Mouse (Mus musculus) cortical plate, adult 2 months (tissue): Measurements from ENCODE around the gene Ap3b2. TPM values are rescaled to one million over a fixed set of nuclear protein-coding genes. Genes with fewer than 3 reads are reported as not detected.

Experiments used
- H3K27ac ChIP-seq: fragments of 200-500 bp; 2 replicates; pipeline ENCODE4 v1.5.1; 2012; ENCODE audit warnings: low read length, control low read depth, inconsistent platforms; ENCODE audit not compliant: insufficient read depth
- H3K4me1 ChIP-seq: fragments of 200-500 bp; 2 replicates; pipeline ENCODE4 v1.6.1; 2011; ENCODE audit warnings: low read length; ENCODE audit not compliant: control insufficient read depth, insufficient read depth
- H3K4me3 ChIP-seq: fragments of 200-500 bp; 2 replicates; pipeline ENCODE4 v1.5.1; 2011; ENCODE audit warnings: mild to moderate bottlenecking, low read length, control low read depth; ENCODE audit not compliant: insufficient read depth
- CTCF ChIP-seq: fragments of 200-500 bp; IDR thresholded peaks from 2 replicates; pipeline ENCODE4 v1.5.1; 2011; ENCODE audit warnings: mild to moderate bottlenecking, control low read depth, low read length; ENCODE audit not compliant: insufficient read depth; ENCODE audit errors: extremely low read depth
- POLR2A ChIP-seq: fragments of 200-500 bp; IDR thresholded peaks from 2 replicates; pipeline ENCODE4 v1.6.1; 2011; ENCODE audit warnings: mild to moderate bottlenecking, low read length, control low read depth; ENCODE audit not compliant: insufficient read depth; ENCODE audit errors: extremely low read depth
- polyA plus RNA-seq: library from polyadenylated mRNA; depleted of rRNA; stranded (reverse); fragments of >200 nt; gene quantifications from 2 replicates; pipeline ENCODE4 v1.2.3, GENCODE M21; 2012

The Ap3b2 gene
- polyA plus RNA-seq, 1 experiment: 154 TPM

DNA sequence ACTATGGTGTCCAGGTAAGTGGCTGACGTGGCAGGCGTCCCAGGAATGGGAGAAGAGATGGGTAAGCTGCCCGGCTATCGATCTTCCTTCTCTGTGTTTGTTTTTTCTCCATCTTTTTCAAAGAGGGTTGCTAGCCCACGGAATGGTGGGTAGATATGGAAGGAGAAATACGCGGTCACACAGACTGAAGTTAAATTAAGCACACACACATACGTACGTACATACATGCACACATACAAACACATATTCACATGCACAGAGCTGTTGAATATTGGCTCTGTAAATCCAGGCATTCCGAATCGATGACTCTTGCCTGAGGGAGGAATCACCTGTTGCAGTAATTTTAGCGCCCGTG, 29.9 kb upstream of the Ap3b2 start:
- Histone ChIP-seq H3K4me1 (peaks cover 2% of the 10 kb centered on the region; the same call in 1 of the 2 replicates), H3K27ac (peak overlapping the region; percentile 37; the same call in 1 of the 2 replicates), H3K4me3 (peak overlapping the region; percentile 71)
- TF ChIP-seq POLR2A: no peak
- TF ChIP-seq CTCF: no peak

GRCm38 (mm10) chr7:81523008-81523662, 29.4 kb upstream of the Ap3b2 start:
- Histone ChIP-seq H3K27ac (peak overlapping the region; percentile 79), H3K4me1 (peaks cover 2% of the 10 kb centered on the region; the same call in 1 of the 2 replicates), H3K4me3 (peak overlapping the region; percentile 71)
- TF ChIP-seq POLR2A (peak; percentile 92), CTCF (no peak)

DNA sequence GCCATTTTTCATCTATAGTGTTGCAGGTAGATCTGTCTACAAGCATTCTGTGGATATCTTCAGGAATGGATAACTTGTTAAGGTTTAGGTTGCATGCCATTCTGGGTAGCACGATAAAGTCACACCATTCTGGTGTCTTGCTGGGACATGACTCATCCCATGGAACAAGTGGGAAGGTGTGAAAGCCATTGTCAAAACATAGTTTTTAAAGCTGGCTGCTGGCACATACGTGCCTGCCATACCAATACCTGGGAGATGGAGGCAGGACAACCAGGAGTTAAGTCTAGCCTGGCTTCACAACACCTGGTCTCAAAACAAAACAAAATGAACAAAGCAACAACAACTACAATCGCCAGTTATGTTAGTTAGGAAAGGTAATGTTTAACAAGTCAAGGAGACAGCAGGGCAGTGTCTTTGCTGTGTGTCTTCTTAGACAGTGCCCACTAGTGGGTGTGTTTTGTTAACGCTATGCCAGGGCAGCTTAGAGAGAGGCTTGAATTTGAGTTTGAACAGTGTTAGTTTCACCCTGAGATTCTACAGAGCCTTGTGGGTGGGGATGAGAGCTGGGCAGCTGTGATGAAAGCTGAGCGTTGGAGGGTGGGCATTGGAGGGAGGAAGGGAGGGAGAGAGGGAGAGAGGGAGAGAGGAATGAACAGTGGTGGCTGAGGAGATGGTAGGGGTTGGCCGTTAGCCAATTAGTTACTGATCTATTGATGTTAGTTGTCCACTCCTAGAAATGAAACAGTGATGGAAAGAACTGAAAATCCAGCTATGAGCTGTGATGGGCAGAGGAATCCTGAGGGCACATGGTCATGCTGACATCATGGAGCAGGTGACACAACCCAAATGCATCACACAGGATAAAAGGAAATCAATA, 22.7 kb upstream of the Ap3b2 start:
- Histone ChIP-seq H3K27ac (no peak overlapping the region), H3K4me1 (0 out of 2 replicates have a peak, but pooled peaks cover 2% of the 10 kb centered on the region), H3K4me3 (no peak overlapping the region)
- TF ChIP-seq CTCF (peak; percentile 48; the same call in 1 of the 2 replicates), POLR2A (no peak)

GRCm38 (mm10) chr7:81514906-81515590, 21.3 kb upstream of the Ap3b2 start:
- TF ChIP-seq POLR2A (no peak), CTCF (no peak)
- no peak overlapping the region for H3K4me3 ChIP-seq
- 0 out of 2 replicates have a peak, but pooled peaks cover 2% of the 10 kb centered on the region for H3K4me1 ChIP-seq
- no peak overlapping the region for H3K27ac ChIP-seq

DNA sequence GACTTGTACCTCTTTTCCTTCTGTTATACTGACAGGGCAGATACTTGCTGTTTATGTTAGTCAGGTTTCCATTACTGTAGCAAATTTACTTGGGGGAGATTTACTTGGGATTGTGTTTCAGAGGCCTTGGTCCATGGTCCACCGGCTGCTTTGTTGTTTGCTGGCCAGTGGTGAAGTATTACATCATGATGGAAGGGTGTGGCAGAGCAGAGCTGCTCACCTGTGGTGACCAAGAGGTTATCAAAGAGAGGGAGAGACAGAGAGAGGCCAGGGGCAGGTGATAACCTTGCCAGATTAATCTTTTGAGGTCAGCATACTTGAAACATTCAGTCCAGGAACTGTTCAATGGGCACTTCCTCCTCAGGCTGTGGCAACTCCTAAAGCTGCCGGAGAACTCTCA, 7.3 kb upstream of the Ap3b2 start:
- no peaks in the 10 kb centered on the region for H3K4me1 ChIP-seq
- TF ChIP-seq CTCF (no peak), POLR2A (no peak)
- H3K27ac ChIP-seq: no peak overlapping the region
- H3K4me3 ChIP-seq: no peak overlapping the region

- TF ChIP-seq CTCF (no peak), POLR2A (no peak)
- Histone ChIP-seq H3K4me3 (no peak within 1 kb of the TSS), H3K27ac (no peak within 1 kb of the TSS), H3K4me1 (no peaks in the 10 kb centered on the region)
Observed at GRCm38 (mm10) chr7:81498181-81498580, 4.5 kb upstream of the Ap3b2 start, which contains the start of gene BC048679. BC048679 (minus strand) TSS chr7:81498281.

- H3K27ac ChIP-seq: no peak overlapping the region
- TF ChIP-seq CTCF (no peak), POLR2A (no peak)
- H3K4me3 ChIP-seq: no peak overlapping the region
- peaks cover 2% of the 10 kb centered on the region; the same call in 1 of the 2 replicates for H3K4me1 ChIP-seq
Observed at GRCm38 (mm10) chr7:81497171-81497570, 3.4 kb upstream of the Ap3b2 start.

DNA sequence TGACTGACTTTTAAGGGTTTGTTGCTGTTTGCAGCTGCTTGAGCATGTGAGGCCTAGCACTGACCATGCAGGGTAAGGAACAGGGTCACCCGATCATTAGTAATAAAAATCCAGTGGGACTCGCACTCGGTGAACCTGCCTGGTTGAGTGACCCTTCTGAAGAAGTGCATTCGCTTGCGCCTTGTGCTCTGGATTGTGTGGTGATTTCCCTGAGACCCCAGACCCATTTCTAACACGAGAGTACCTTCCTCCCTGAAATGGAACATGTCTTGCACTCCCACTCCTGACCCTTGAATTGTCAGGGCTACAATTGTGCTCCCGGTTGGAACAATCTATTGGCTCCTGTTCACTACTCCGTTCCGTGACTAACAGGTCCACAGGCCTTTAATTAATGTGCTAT, 1.1 kb downstream of the Ap3b2 start:
- Histone ChIP-seq H3K27ac (no peak overlapping the region), H3K4me1 (peaks cover 4% of the 10 kb centered on the region; the same call in 1 of the 2 replicates), H3K4me3 (peak overlapping the region; percentile 65)
- no peak for TF ChIP-seq CTCF
- no peak for TF ChIP-seq POLR2A

- no peak for TF ChIP-seq POLR2A
- TF ChIP-seq CTCF: no peak
- H3K4me3 ChIP-seq: no peak overlapping the region
- no peak overlapping the region for H3K27ac ChIP-seq
- H3K4me1 ChIP-seq: peaks cover 4% of the 10 kb centered on the region; the same call in 1 of the 2 replicates
Observed at GRCm38 (mm10) chr7:81489649-81490048, 4.1 kb downstream of the Ap3b2 start.

DNA sequence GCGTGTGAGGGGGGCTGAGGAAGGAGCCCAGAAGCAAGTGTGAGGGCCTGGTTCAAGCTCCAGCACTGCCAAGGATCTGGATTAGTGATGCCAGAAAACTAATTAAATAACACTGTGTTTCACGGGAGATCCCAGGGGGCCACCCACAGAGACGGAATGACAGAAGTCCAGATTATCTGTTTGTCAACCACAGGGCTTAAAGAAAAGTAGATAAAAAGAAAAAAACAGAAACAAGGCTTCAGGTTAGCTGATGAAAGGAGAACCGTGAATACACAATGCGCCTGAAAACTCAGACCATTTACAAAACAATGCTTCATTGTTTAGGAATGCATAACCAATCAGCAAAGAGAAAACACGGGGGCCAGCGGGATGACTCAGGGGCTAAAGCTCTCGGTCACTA, 12.9 kb downstream of the Ap3b2 start:
- H3K4me1 ChIP-seq: no peaks in the 10 kb centered on the region
- no peak overlapping the region for H3K27ac ChIP-seq
- H3K4me3 ChIP-seq: no peak overlapping the region
- TF ChIP-seq POLR2A (no peak), CTCF (no peak)
